Mouse (Mus musculus): Measurements from ENCODE around the gene Rras. TPM values are rescaled to one million over a fixed set of nuclear protein-coding genes. Genes with fewer than 3 reads are reported as not detected.
A peak's percentile ranks its signal among the peaks of the same experiment; 100 is the strongest.

Rras gene
- total RNA-seq, 2 experiments from 2014 or later, result 11.8 to 12.2 TPM

DNA sequence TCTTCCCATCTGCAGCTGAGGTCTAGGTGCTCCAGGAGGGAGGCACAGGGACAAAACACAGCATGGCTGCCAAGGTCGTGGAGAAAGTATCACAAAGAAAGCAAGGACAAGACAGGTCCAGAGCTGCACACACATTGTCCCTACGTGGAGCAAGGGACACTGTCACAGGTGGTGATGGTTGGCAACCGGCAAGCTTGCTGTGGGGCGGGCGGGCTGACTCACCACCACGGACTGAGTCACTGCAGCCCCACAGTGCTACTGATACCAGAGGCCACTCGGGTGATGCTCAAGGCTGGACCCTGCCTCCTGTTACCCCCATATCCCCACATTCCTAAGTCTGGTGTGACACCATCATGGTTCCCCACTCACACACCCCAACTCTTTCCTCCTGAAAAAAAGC, 15.3 kb upstream of the Rras start:
- Histone ChIP-seq H3K27ac (no peak overlapping the region), H3K4me3 (no peak overlapping the region)
- no peak for DNase-seq (ENCODE audit: extremely low spot score in 1 of 2, low spot score in 2 of 2)
- intact Hi-C loops (cut with DNase I), result no loop called here
- TF ChIP-seq CTCF (IDR thresholded peaks at IDR 0.05), result no peak

DNA sequence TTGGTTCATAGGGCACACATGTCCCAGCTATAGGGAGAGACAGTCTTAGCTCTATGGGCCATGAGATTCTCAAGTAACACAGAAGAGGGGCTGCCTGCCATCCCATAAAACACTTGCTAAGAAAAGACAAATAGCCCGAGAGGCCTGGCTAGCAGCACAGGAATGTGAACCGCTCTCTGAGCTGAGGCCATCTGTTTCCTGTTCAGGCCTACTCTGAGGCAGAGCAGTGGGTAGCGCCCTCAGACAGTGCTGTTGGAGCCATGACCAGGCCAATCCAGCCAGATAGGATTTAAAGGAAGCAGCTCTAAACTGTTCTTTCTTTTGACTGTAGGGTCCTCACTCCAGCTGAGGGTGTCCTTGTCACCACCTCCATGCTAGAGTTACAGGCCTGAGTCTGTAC, 13.2 kb upstream of the Rras start:
- no peak overlapping the region for H3K4me3 ChIP-seq
- no peak for DNase-seq (ENCODE audit: extremely low spot score in 1 of 2, low spot score in 2 of 2)
- intact Hi-C loops (cut with DNase I), result no loop called here
- no peak overlapping the region for H3K27ac ChIP-seq
- no peak for TF ChIP-seq CTCF (IDR thresholded peaks at IDR 0.05)

DNA sequence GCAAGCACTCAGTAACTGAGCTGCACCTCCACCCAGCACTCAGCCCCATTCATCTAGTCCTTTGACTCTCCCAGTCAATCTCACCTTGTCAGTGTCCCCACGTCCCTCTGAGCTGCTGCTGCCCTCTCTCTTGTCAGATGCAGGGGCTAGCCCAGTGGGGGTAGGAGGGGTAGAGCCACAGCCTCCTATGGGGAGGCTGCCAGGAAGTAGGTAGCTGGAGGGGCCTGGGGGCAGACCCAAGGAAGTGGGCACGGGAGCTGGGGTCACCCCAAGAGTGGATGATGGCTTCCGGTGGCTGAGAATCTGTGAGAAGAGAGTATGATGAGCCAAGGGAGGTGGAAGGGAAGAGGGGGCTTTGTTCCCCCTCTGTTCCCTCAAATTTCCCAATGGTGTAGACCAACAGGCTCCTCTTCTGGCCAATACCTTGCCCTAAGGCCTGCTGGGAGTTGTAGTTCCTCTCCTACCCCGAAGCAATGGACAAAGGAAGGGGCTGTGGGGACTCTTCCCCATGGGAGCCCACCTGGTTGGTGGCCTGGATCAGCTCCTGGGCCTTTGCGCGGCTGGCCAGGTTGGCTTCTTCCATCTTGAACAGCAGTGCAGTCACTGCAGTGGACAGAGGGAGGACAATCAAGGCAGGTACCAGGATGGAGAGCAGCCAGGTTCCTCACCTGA, 12.3 kb upstream of the Rras start:
- no peak overlapping the region for H3K27ac ChIP-seq
- no peak overlapping the region for H3K4me3 ChIP-seq
- TF ChIP-seq CTCF (IDR thresholded peaks at IDR 0.05), result no peak
- intact Hi-C loops (cut with DNase I), result no loop called here
- no peak for DNase-seq (ENCODE audit: extremely low spot score in 1 of 2, low spot score in 2 of 2)

DNA sequence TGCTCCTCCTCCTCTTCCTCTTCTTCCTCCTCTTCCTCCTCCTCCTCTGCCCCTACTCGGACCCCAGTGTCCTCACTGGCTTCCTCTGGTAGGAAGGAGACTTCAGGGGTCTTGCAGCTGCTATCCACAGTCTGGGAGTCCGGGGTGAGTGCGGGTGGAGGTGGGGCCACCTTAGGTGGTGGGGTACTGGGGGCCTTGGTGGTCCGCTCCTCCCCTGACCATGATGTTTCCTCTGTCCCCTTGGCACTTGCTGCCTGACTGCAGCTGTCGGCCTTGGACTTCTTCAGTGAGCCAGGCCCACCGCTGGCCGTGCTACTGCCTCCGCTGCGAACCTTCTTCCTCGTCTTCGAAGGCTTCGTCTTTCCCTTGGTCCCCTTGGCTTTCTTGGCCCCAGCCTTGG, 11.3 kb upstream of the Rras start:
- DNase-seq (ENCODE audit: extremely low spot score in 1 of 2, low spot score in 2 of 2), result no peak
- Histone ChIP-seq H3K4me3 (no peak overlapping the region), H3K27ac (no peak overlapping the region)
- TF ChIP-seq CTCF (IDR thresholded peaks at IDR 0.05), result no peak
- intact Hi-C loops (cut with DNase I), result no loop called here

DNA sequence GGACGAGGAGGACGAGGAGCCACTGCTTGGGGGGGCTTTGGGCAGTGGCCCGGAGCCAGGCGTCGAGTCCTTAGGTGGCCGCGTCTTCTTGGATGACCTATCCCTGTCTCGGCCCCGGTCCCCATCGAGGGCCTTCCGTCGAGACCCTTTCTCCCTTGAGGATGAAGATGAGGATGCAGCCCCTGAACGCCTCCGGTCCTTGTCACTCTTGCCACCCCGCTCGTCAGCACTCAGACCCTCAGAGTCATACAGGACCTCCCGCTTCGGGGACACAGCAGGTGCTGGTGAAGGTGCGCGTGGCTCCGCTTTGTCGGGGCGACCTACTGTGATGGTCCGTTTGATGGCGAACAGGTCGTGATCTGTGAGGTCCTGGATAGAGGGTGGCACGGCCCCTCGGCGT, 10.6 kb upstream of the Rras start:
- Histone ChIP-seq H3K27ac (no peak overlapping the region), H3K4me3 (no peak overlapping the region)
- no peak for TF ChIP-seq CTCF (IDR thresholded peaks at IDR 0.05)
- DNase-seq (ENCODE audit: extremely low spot score in 1 of 2, low spot score in 2 of 2), result no peak
- intact Hi-C loops (cut with DNase I), result no loop called here

DNA sequence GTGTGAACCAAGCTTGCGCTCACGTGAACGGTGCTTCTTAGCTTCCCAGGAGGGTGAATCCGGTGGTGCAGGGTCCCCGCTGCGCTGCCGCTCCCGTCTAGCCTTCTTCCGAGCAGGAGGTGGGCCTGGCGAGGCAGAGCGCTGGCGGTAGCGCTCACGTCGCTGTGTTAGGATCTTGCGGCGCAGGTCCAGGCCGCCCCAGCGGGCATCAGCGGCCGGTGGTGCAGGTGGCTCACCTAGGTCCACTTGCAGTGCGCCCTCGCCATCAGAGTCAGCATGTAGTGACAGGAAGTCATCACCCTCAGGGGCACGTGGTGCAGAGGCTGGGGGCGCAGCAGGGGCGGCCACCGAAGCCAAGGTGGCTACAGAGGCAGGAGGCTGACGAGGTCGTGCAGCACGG, 9.9 kb upstream of the Rras start:
- DNase-seq (ENCODE audit: extremely low spot score in 1 of 2, low spot score in 2 of 2), result no peak
- intact Hi-C loops (cut with DNase I), result no loop called here
- TF ChIP-seq CTCF (IDR thresholded peaks at IDR 0.05), result no peak
- Histone ChIP-seq H3K4me3 (no peak overlapping the region), H3K27ac (no peak overlapping the region)

DNA sequence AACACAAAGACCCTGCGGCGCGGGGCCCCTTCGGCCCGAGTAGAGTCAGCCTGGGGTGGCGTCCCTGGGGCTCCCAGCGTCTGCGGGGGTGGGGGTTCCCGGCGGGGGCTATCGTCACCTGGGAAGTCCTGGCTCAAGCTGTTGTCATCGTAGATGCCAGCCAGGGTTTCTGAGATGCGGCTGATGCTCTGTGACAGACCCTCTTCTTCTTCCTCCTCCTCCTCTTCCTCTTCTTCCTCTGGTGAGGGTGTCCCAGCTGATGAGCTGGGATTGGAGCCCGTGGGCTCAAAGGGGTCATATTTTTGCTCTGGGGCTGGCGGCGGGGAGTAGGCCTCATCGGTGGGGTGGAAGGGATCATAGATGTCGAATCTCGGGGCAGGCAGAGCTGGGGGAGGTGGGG, 9.3 kb upstream of the Rras start:
- Histone ChIP-seq H3K27ac (no peak overlapping the region), H3K4me3 (no peak overlapping the region)
- TF ChIP-seq CTCF (IDR thresholded peaks at IDR 0.05), result no peak
- no peak for DNase-seq (ENCODE audit: extremely low spot score in 1 of 2, low spot score in 2 of 2)
- intact Hi-C loops (cut with DNase I), result no loop called here

DNA sequence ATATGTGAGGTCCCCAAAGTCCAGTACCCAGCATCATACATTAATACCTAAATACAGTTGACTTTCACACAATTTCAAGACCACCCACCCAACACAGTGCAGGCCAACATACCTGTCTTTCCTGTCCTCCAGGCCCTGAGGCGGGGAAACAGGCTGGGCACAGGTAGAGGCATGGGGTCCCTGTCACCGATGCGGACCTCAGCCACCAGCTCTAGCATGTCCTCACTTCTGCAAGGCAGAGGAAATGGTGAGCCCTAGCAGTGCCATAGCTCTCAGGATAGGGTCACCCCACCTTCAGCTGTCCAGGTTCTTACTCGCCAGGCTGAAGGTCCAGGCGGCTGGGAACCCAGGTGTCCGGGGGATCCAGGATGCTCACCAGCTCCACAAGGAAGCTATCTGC, 5.8 kb upstream of the Rras start:
- intact Hi-C loops (cut with DNase I), result no loop called here
- TF ChIP-seq CTCF (IDR thresholded peaks at IDR 0.05), result no peak

DNA sequence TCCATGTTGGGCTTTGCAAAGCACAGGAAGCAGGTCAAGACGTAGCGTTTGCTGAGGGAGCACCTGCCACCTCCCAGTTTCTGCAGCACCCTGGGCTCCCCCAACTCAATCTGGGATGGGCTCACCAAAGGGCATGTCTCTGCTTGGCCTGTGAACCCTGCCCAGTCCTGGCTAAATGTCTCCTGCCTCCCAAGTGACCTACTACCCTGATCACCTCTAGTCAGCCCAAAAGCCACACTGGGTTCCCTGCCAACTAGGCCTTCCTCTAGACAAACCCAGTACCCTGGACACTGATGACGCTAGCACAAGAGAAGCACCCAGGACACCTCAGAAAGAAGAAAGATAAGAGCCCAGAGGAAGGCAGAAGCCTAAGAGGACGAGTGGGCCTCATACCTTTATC, 4.9 kb upstream of the Rras start:
- Histone ChIP-seq H3K4me3 (no peak overlapping the region), H3K27ac (no peak overlapping the region)
- no peak for TF ChIP-seq CTCF (IDR thresholded peaks at IDR 0.05)
- intact Hi-C loops (cut with DNase I), result no loop called here
- no peak for DNase-seq (ENCODE audit: extremely low spot score in 1 of 2, low spot score in 2 of 2)

More for the DNA sequence above, 5.8 kb upstream of the Rras start:
- Histone ChIP-seq H3K27ac (no peak overlapping the region), H3K4me3 (no peak overlapping the region)
- DNase-seq (ENCODE audit: extremely low spot score in 1 of 2, low spot score in 2 of 2), result no peak

DNA sequence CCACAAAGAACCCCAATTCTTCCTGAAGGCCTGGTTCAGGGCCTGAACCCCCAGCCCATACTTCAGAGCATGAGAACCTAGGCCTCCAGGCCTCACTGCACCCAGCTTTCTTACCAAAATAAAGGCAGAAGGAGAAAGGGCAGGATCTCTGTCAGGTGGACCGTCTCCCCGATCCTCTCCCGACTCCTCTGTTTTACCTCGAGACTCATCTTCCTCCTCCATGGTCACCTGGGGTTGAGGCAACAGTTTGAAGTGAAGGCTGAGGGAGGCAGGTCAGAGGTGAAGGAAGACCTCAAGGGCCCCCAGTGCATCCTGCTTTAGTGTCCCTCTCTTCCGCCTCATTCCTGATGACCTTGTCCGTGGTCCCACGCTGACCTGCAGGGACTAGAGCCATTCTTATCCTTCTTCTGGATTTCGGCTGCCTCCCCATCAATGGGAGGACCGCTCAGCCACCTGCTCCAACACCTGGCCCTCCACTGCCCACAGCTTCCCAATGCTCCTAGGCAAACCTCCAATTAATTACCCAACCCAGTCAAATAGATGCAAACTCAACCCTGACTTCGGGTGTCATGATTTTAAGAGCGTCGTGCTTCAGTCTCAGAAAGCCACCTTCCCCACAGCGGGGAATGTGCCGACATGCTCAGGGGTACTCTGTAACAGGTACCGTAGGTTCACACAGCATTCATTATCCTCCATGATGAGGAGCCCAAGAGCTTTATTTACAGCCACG, 4.2 kb upstream of the Rras start:
- no peak for TF ChIP-seq CTCF (IDR thresholded peaks at IDR 0.05)
- DNase-seq (ENCODE audit: extremely low spot score in 1 of 2, low spot score in 2 of 2), result no peak
- H3K27ac ChIP-seq, result no peak overlapping the region
- no peak overlapping the region for H3K4me3 ChIP-seq
- intact Hi-C loops (cut with DNase I), result loop anchor here (2.0 kb wide), 1 partner anchor 15 kb away; the partner anchor contains the start of gene Bcl2l12

DNA sequence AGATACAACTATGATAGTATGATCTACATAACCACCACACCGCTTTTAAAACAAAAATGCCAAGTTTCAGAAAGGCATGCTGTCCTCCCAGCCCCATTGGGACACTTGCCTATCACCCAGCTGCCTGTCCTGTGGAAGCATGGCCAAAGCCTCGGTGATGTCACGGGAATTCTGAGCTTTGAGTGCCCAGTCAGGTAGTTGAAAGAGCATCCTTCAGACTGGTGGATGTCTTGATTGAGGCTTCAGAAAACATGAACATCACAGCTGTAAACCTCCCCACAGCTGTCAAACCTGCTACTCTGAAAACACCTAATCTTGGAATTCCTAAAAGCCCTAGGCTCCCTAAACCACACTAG, 3.7 kb upstream of the Rras start:
- no peak for TF ChIP-seq CTCF (IDR thresholded peaks at IDR 0.05)
- Histone ChIP-seq H3K4me3 (no peak overlapping the region), H3K27ac (no peak overlapping the region)
- no peak for DNase-seq (ENCODE audit: extremely low spot score in 1 of 2, low spot score in 2 of 2)
- intact Hi-C loops (cut with DNase I), result loop anchor here (2.0 kb wide), 1 partner anchor 15 kb away; the partner anchor contains the start of gene Bcl2l12

DNA sequence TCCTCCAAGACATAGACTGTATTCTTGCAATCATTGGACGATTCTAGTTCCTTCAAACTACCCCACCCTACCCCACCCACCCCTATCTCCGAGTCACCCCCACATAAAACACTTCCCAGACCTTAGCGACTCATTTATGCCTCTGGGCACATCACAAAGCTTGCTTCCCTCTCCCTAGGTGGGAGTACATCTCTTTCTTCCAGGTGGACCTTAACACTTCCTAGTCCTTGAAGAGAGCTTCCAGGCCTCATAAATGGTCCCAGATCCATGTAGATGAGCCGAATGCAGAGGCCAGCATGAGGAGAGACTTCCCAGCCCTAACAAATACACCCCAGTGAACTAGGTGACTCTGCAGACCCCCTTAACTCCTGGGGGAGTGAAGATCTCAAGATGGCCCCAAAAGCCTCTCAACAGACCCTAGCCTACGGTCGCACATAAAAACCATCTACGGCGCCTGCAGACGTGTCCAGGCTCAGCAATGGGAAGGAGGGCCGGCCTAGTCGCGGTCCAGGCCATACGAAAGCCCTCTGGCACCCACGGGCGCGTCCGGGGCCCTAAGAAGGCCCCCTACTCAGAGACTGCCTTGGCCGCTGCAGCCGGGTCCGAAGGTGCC, 2.3 kb upstream of the Rras start:
- peak overlapping the region; percentile 69 for H3K4me3 ChIP-seq
- DNase-seq (ENCODE audit: extremely low spot score in 1 of 2, low spot score in 2 of 2), result no peak
- peak overlapping the region; percentile 84 for H3K27ac ChIP-seq
- TF ChIP-seq CTCF (IDR thresholded peaks at IDR 0.05), result no peak
- intact Hi-C loops (cut with DNase I), result loop anchor here (2.0 kb wide), 1 partner anchor 17 kb away; the partner anchor contains the start of gene Bcl2l12

All from left cerebral cortex, adult 2 months (tissue).